Mouse (Mus musculus): ENCODE measurements around the gene Gm20388.

Gm20388 gene

DNA sequence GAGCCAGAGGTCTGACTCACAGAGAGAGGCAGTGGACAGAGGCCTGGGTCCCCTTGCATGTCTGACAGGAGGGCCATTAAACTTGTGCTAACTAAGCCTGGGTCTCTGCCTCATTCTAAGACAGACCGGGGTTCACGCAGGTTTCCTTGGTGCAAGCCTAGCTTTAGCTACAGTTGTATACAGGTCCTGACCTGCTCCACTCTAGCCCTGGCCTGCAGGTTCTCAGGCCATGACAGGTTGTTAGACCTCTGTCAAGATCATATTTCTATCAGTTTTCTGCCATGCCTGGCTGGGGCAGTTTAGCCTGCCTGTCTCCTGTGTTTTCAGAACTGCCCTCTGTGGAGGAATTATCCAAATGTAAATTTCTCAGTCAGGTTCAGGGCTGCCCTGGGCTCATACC is 4354.5 kb downstream of the Gm20388 start:
- no peak for DNase-seq (ENCODE audit: low spot score)

DNA sequence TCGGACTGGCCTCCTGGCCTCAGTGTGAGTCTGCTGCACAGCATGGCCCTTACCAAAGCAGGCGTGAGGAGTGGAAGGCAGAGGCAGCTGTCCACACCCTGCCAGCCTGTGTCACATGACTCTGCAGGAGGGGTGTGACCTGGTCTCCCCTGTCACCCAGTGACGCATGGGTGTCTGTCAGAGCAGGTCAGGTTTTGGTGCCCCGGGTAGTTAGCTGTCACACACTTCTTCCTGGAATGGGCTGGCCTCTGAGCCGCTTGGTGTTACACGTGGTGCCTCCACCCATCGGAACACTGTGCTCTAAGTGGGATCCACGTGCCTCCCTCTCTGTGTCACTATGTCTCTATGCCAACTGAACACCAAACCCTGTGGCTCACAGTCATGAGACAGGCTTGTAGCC is 4355.2 kb downstream of the Gm20388 start:
- no peak for DNase-seq (ENCODE audit: low spot score)

DNA sequence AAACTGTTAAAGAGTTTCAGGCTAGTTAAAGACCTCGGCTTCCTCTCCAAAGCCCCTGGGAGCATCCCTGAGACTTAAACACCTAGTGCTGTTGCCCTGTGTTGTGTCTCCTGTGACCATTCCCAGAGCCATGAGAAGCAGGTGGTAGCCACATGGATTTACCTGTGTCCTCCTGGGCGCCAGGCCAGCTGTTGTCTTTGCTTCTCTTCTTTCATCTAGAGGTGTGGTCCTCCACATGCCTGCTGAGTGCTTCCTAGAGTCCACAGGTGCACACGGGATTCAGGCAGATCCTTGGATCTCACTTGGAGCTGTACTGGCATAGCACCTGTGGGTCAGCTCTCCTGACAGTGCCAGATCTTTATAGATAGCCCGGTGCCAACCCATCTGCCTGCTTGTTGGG is 4356.6 kb downstream of the Gm20388 start:
- no peak for DNase-seq (ENCODE audit: low spot score)

DNA sequence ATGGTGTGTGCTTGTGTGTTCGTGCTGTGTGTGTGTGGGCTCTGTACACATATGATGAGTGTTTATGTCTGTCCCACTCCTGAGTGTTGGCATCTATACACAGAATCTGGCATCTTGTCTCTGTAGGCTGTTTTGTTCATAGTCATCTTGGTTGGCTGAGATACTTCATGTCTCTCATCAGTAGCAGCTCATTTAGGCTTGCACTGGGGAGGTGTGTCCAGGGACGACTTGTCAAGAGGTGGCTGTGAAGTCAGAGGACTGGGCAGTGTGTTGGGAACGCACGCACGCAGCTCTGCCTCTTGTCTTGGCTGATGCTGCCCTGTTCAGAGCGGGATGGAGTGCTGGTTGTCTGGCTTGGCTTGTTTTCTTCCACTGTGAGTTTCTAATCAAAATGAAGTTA is 4359.9 kb downstream of the Gm20388 start:
- DNase-seq (ENCODE audit: low spot score), result no peak

- peak; percentile 57 for DNase-seq (ENCODE audit: low spot score)
Observed at GRCm38 (mm10) chr8:124270904-124271303, 4360.3 kb downstream of the Gm20388 start.

DNA sequence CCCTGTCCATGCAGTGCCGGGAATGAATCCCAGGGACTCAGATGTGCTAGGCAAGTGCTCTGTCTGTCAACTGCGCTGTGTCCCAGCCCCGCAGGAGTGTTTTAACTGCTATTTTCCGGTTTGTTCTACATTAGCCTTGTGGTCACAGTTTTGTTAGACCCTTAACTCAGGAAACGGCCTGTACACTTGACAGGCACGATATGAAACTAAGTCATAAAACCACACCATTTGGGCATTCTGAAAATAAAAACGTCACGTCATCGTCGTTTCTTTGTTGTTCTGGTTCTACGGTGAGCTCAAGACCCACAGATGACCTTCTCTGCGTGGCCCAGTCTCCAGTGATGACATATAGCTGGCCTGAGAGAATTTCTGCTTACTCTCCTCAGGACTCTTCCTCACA is 4360.9 kb downstream of the Gm20388 start:
- DNase-seq (ENCODE audit: low spot score), result no peak

DNA sequence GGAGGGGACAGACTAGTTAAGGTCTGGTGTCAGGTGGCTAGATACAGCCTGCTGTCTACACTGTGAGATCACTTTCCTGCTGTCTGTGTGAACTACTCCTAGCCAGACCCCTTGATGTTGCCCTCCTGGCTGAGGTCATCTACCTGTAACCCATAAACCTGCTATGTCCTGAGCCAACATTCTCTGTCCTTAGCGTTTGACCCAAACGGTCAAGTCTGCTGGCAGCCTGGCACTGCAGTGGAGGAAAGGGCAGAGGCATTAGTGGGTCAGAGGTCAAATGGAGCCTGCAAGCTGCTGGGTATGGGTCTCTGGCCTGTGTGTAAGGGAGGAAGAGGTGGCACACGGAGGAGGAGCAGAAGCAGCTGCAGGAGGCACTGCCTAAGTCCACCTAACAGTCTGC is 4362.2 kb downstream of the Gm20388 start:
- DNase-seq (ENCODE audit: low spot score), result no peak

DNA sequence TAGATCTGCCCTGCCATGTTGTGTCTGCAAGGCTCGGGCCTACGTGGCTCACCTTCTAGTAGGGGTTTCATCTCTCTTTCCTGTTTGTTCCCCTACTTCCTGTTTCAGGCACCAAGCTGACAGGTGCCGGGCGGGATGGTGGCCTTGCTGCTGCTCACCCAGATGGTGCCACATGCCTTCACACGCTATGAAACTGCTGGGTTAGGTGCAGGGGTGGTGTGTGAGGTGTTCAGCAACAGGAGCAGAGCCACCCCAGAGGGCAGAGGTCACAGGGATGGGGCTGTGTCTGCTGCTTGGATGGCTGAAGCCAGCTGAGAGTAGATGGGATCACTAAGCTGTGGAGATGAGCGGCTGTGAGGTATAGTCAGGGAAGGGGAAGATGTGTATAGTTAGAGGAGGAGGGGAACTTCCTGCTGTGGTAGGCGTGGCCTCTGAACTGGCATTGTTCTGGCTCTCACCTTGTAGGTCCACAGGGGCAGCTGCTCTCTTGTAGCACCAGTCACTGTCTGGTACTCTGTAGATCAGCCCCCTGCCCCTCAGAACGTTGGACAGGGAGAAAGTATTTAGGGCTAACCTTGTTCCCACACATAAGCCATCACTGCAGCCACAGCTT is 4363.1 kb downstream of the Gm20388 start:
- DNase-seq (ENCODE audit: low spot score), result no peak

GRCm38 (mm10) chr8:124274441-124275120 is 4363.9 kb downstream of the Gm20388 start:
- DNase-seq (ENCODE audit: low spot score), result no peak

GRCm38 (mm10) chr8:124275377-124276071 is 4364.9 kb downstream of the Gm20388 start:
- no peak for DNase-seq (ENCODE audit: low spot score)

GRCm38 (mm10) chr8:124277951-124278910 is 4367.6 kb downstream of the Gm20388 start:
- peak; percentile 43 for DNase-seq (ENCODE audit: low spot score)

GRCm38 (mm10) chr8:124278956-124279689 is 4368.5 kb downstream of the Gm20388 start:
- DNase-seq (ENCODE audit: low spot score), result no peak

GRCm38 (mm10) chr8:124279690-124279985 is 4369.0 kb downstream of the Gm20388 start:
- DNase-seq (ENCODE audit: low spot score), result no peak

GRCm38 (mm10) chr8:124281700-124282541 is 4371.3 kb downstream of the Gm20388 start:
- DNase-seq (ENCODE audit: low spot score), result peak; percentile 40

GRCm38 (mm10) chr8:124282878-124283630 is 4372.4 kb downstream of the Gm20388 start:
- DNase-seq (ENCODE audit: low spot score), result peak; percentile 72

DNA sequence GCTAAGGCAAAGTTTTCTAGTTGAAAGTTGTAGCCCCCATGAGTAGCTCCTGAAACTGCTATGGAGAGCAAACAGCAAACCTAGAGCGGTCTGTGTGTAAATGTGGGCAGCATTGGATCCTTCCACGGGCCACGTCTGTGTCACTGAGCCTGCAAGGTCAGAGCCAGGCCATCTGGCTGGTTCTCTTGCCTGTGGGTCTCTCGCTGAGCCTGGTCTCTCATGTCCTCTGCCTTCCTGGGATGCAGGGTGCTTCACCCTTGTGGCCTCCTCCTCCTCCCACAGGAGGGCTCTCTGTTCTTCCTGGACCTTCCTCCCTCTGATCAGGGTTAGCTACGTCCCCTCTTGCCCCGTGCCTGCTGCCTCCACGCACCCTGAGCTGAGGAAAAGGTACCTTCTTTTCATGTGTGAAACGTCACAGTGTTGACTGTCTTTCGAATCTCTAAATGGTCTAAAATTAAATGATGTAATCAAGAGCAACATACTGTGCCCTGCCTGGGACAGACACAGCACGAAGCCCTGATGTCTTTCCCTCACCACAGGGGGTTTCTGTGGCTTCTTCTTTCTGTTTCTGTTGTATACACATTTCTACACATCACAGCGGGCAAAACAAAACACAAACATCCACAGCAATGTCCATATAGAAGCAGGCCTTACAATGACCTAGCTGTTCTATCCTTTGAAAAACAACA is 4373.1 kb downstream of the Gm20388 start:
- DNase-seq (ENCODE audit: low spot score), result peak; percentile 85

DNA sequence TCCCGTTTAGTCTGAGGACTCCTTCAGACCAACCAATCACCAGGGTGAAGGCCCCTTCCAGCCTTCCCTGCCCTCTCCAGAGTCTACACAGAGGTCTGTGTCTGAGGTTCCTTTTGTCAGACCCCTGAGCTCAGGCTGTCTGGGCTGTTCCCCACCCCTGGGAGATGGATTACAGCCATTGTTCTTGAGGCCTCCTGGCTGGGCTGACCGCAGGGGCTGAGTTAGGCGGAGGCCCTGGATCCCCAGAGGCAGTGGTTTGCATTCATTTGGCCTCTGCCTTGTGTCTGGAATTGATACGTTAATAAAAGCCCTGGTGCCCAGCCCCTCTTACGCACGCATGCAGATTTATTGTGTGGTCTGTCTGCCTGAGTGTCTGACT is 4373.7 kb downstream of the Gm20388 start:
- peak; percentile 87 for DNase-seq (ENCODE audit: low spot score)

DNA sequence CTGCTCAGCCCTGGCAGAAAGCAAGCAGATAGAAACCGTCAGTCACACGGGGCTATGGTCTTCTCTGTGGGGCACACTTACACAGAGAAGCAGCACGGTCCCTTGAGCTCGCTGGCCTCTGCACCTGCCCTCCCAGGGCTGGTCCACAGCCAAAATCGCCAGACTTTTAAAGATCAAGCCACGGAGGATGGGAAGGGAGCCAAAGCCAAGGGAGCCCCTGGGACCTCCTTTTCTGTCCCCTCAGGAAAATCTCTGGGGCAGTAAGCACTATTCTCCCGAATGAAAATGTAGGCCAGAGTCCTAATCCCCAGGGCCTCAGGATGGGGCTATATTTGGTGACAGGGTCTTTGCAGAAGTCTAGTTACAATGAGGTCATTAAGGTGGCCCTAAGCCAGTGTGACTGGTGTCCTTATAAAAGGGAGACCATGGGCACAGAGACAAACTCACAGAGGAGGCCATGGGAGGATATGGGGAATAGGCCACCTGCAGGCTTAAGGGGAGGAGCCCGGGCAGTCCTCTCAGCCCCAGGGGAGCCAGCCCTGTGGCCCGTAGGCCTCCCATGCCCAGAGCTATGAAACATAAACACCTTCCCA is 4374.4 kb downstream of the Gm20388 start:
- peak; percentile 66 for DNase-seq (ENCODE audit: low spot score)

Data from MN1 (cell line).